Mouse (Mus musculus) midbrain, embryonic 10.5 days (tissue): ENCODE results near the gene Tmem184a. TPM values are rescaled to one million over a fixed set of nuclear protein-coding genes. Genes with fewer than 3 reads are reported as not detected.
A peak's percentile ranks its signal among the peaks of the same experiment; 100 is the strongest.

Source experiments
- DNase-seq: peaks from one replicate; pipeline ENCODE4 v3.0.0-alpha.2; 2017; ENCODE audit warnings: low spot score
- H3K27ac ChIP-seq: fragments of 300-500 bp; sonication (generic); replicated peaks from 2 replicates; pipeline ENCODE4 v1.5.1; 2016; ENCODE audit warnings: mild to moderate bottlenecking
- H3K27me3 ChIP-seq: fragments of 300-500 bp; sonication (generic); 2 replicates; pipeline ENCODE4 v1.6.1; 2016; ENCODE audit warnings: low read depth, mild to moderate bottlenecking; ENCODE audit not compliant: poor library complexity, severe bottlenecking
- H3K36me3 ChIP-seq: fragments of 300-500 bp; sonication (generic); 2 replicates; pipeline ENCODE4 v1.6.1; 2016; ENCODE audit warnings: mild to moderate bottlenecking, moderate library complexity
- H3K4me1 ChIP-seq: fragments of 300-500 bp; sonication (generic); 2 replicates; pipeline ENCODE4 v1.6.1; 2016
- H3K4me3 ChIP-seq: fragments of 300-500 bp; sonication (generic); 2 replicates; pipeline ENCODE4 v1.5.1; 2016; ENCODE audit warnings: mild to moderate bottlenecking, moderate library complexity
- H3K9me3 ChIP-seq: fragments of 300-500 bp; sonication (generic); replicated peaks from 2 replicates; pipeline ENCODE4 v1.6.1; 2016; ENCODE audit warnings: mild to moderate bottlenecking
- WGBS: fragments of 180-500 bp; shearing (Covaris S2); methylation state at CpG from one replicate; pipeline ENCODE4 v1.1.7; 2016; 5-methylcytosine and 5-hydroxymethylcytosine counted together
- polyA plus RNA-seq: library from polyadenylated mRNA; unstranded; fragments of >200 nt; fragmentation: Nextera tagmentation; extraction: Ambion mirVana; gene quantifications from 2 replicates; pipeline ENCODE4 v1.2.1, GENCODE M21; 2016

Gene Tmem184a
- polyA plus RNA-seq, 1 experiment from 2014 or later = 0.84 TPM

GRCm38 (mm10) chr5:139825947-139826346 is 6.2 kb upstream of the Tmem184a start:
- H3K27me3 ChIP-seq = no peaks in the 10 kb centered on the region
- H3K36me3 ChIP-seq = peaks cover 38% of the 10 kb centered on the region
- WGBS = 54% methylated on average over 11 of the region's 11 CpGs
- peak overlapping the region; percentile 92 for H3K27ac ChIP-seq
- peaks cover 21% of the 10 kb centered on the region for H3K4me1 ChIP-seq
- H3K9me3 ChIP-seq = no peaks in the 10 kb centered on the region
- peak overlapping the region; percentile 80 for H3K4me3 ChIP-seq
- DNase-seq = no peak

GRCm38 (mm10) chr5:139824531-139824930 is 4.8 kb upstream of the Tmem184a start:
- no peaks in the 10 kb centered on the region for H3K27me3 ChIP-seq
- WGBS = 93% methylated on average over 10 of the region's 10 CpGs
- no peak for DNase-seq
- H3K9me3 ChIP-seq = no peaks in the 10 kb centered on the region
- no peak overlapping the region for H3K27ac ChIP-seq
- peaks cover 21% of the 10 kb centered on the region for H3K4me1 ChIP-seq
- no peak overlapping the region for H3K4me3 ChIP-seq
- peaks cover 38% of the 10 kb centered on the region for H3K36me3 ChIP-seq

GRCm38 (mm10) chr5:139821466-139822459 is 2.0 kb upstream of the Tmem184a start:
- no peaks in the 10 kb centered on the region for H3K9me3 ChIP-seq

GRCm38 (mm10) chr5:139818801-139819200 is 916 bp downstream of the Tmem184a start:
- no peak for DNase-seq
- WGBS = 60% methylated on average over 4 of the region's 4 CpGs
- no peak overlapping the region for H3K27ac ChIP-seq
- no peaks in the 10 kb centered on the region for H3K9me3 ChIP-seq
- H3K4me3 ChIP-seq = no peak overlapping the region
- H3K4me1 ChIP-seq = peaks cover 7% of the 10 kb centered on the region; the same call in 1 of the 2 replicates
- H3K36me3 ChIP-seq = peaks cover 29% of the 10 kb centered on the region
- H3K27me3 ChIP-seq = peaks cover 14% of the 10 kb centered on the region

More at GRCm38 (mm10) chr5:139821466-139822459, 2.0 kb upstream of the Tmem184a start:
- no peak overlapping the region for H3K4me3 ChIP-seq
- no peaks in the 10 kb centered on the region for H3K27me3 ChIP-seq
- H3K36me3 ChIP-seq = peaks cover 38% of the 10 kb centered on the region
- H3K27ac ChIP-seq = no peak overlapping the region
- H3K4me1 ChIP-seq = peaks cover 15% of the 10 kb centered on the region
- 84% methylated on average over 12 of the region's 12 CpGs for WGBS
- no peak for DNase-seq

GRCm38 (mm10) chr5:139818056-139818455 is 1.7 kb downstream of the Tmem184a start:
- WGBS = 86% methylated on average over 3 of the region's 3 CpGs
- H3K27ac ChIP-seq = no peak overlapping the region

GRCm38 (mm10) chr5:139817292-139817691 is 2.4 kb downstream of the Tmem184a start:
- no peak for DNase-seq
- WGBS = 11% methylated on average over 1 of the region's 1 CpGs
- H3K36me3 ChIP-seq = peaks cover 14% of the 10 kb centered on the region
- H3K9me3 ChIP-seq = no peaks in the 10 kb centered on the region
- no peak overlapping the region for H3K4me3 ChIP-seq
- H3K4me1 ChIP-seq = peaks cover 12% of the 10 kb centered on the region
- peaks cover 29% of the 10 kb centered on the region for H3K27me3 ChIP-seq
- no peak overlapping the region for H3K27ac ChIP-seq

More at GRCm38 (mm10) chr5:139818056-139818455, 1.7 kb downstream of the Tmem184a start:
- DNase-seq = no peak
- Histone ChIP-seq H3K36me3 (peaks cover 21% of the 10 kb centered on the region), H3K9me3 (no peaks in the 10 kb centered on the region), H3K27me3 (peaks cover 21% of the 10 kb centered on the region), H3K4me1 (peaks cover 9% of the 10 kb centered on the region), H3K4me3 (no peak overlapping the region)

GRCm38 (mm10) chr5:139816445-139816844 is 3.3 kb downstream of the Tmem184a start:
- DNase-seq = no peak

GRCm38 (mm10) chr5:139815964-139816363 is 3.8 kb downstream of the Tmem184a start:
- peaks cover 34% of the 10 kb centered on the region for H3K27me3 ChIP-seq
- H3K9me3 ChIP-seq = no peaks in the 10 kb centered on the region

More at GRCm38 (mm10) chr5:139816445-139816844, 3.3 kb downstream of the Tmem184a start:
- peaks cover 34% of the 10 kb centered on the region for H3K27me3 ChIP-seq
- peaks cover 5% of the 10 kb centered on the region; the same call in 1 of the 2 replicates for H3K36me3 ChIP-seq
- no peaks in the 10 kb centered on the region for H3K9me3 ChIP-seq
- H3K4me3 ChIP-seq = no peak overlapping the region
- no peak overlapping the region for H3K27ac ChIP-seq
- H3K4me1 ChIP-seq = peaks cover 11% of the 10 kb centered on the region; the same call in 1 of the 2 replicates

GRCm38 (mm10) chr5:139813963-139814381 is 5.7 kb downstream of the Tmem184a start:
- Histone ChIP-seq H3K27me3 (peaks cover 34% of the 10 kb centered on the region), H3K4me3 (no peak overlapping the region), H3K27ac (no peak overlapping the region; the same call in 1 of the 2 replicates), H3K36me3 (no peaks in the 10 kb centered on the region), H3K9me3 (no peaks in the 10 kb centered on the region), H3K4me1 (peaks cover 11% of the 10 kb centered on the region; the same call in 1 of the 2 replicates)
- WGBS = 12% methylated on average over 13 of the region's 13 CpGs
- no peak for DNase-seq

More at GRCm38 (mm10) chr5:139815964-139816363, 3.8 kb downstream of the Tmem184a start:
- Histone ChIP-seq H3K27ac (no peak overlapping the region), H3K4me1 (peaks cover 11% of the 10 kb centered on the region; the same call in 1 of the 2 replicates), H3K36me3 (peaks cover under 1% of the 10 kb centered on the region; the same call in 1 of the 2 replicates), H3K4me3 (no peak overlapping the region)
- 91% methylated on average over 6 of the region's 6 CpGs for WGBS
- no peak for DNase-seq

GRCm38 (mm10) chr5:139813126-139813490 is 6.6 kb downstream of the Tmem184a start:
- Histone ChIP-seq H3K27ac (0 out of 2 replicates have a peak overlapping the region, but pooled peaks have one; percentile 13), H3K9me3 (no peaks in the 10 kb centered on the region), H3K4me1 (peaks cover 11% of the 10 kb centered on the region; the same call in 1 of the 2 replicates), H3K4me3 (no peak overlapping the region), H3K36me3 (no peaks in the 10 kb centered on the region), H3K27me3 (peaks cover 34% of the 10 kb centered on the region)
- DNase-seq = no peak
- WGBS = 55% methylated on average over 10 of the region's 10 CpGs

GRCm38 (mm10) chr5:139812398-139813125 is 7.2 kb downstream of the Tmem184a start:
- H3K27me3 ChIP-seq = peaks cover 34% of the 10 kb centered on the region

GRCm38 (mm10) chr5:139811677-139812397 is 7.9 kb downstream of the Tmem184a start:
- no peaks in the 10 kb centered on the region for H3K9me3 ChIP-seq
- 82% methylated on average over 15 of the region's 15 CpGs for WGBS
- no peak overlapping the region for H3K4me3 ChIP-seq
- peaks cover 11% of the 10 kb centered on the region; the same call in 1 of the 2 replicates for H3K4me1 ChIP-seq
- H3K27ac ChIP-seq = peak overlapping the region; percentile 52; the same call in 1 of the 2 replicates
- H3K27me3 ChIP-seq = peaks cover 34% of the 10 kb centered on the region
- H3K36me3 ChIP-seq = no peaks in the 10 kb centered on the region
- DNase-seq = no peak

More at GRCm38 (mm10) chr5:139812398-139813125, 7.2 kb downstream of the Tmem184a start:
- no peak overlapping the region for H3K4me3 ChIP-seq
- peaks cover 11% of the 10 kb centered on the region; the same call in 1 of the 2 replicates for H3K4me1 ChIP-seq
- WGBS = 76% methylated on average over 20 of the region's 20 CpGs
- peak overlapping the region; percentile 52; the same call in 1 of the 2 replicates for H3K27ac ChIP-seq
- no peaks in the 10 kb centered on the region for H3K36me3 ChIP-seq
- DNase-seq = no peak
- no peaks in the 10 kb centered on the region for H3K9me3 ChIP-seq
